In the genomic region with DNA sequence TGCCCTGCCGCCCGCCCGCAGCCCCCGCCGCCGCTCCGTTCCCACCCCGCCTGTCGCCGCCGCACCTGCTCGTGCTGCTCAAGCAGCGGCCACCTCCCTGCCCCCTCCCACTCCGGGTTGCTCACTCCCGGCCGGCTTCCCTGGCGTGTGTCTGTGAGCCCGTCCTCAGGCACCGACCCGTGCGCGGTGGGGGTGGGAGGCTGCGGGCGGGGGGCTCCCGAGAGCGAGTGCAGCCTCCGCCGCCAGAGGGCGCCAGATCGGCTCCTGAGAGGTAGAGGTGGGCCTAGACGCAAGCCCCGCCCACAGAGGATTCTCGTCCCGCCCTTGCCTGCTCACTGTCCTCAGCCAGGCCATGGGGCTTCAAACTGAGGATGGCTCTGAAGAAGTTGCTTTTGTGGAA, we compare ENCODE assay signal across 9 mouse cellular contexts. TPM values are rescaled to one million over a fixed set of nuclear protein-coding genes. Genes with fewer than 3 reads are reported as not detected.
DNase-seq lines count a peak whose midpoint lies in the region; ATAC-seq and TF ChIP-seq lines count a peak whose summit lies in the region.
"Had no signal": no experiment of that assay in that cellular context is flagged by ENCODE, and none has a peak within 500 bp of the region (broad histone marks: within the 10 kb centered on the region; RNA-seq: fewer than 3 reads in every experiment).

A gene (minus strand): TSS at position 202 of the 400 bp plus-strand sequence.

- peak; percentile 34 for DNase-seq in G1E (ENCODE audit: low spot score)
- DNase-seq in cerebellum, adult 11 months: peak; percentile 87
- DNase-seq in heart, postnatal 14 days: peak; percentile 80 to 87
- DNase-seq in layer of hippocampus, adult 2 months (ENCODE audit: low spot score in 2 of 2): peak; percentile 82 to 86
- DNase-seq in ovary, postnatal 36 days (ENCODE audit: low spot score): peak; percentile 73
- DNase-seq in thymus, postnatal 14 days: peak; percentile 83

- H3K4me1 ChIP-seq in G1E (ENCODE audit: insufficient read depth, low read depth, low read length): no peaks in the 10 kb centered on the region
- peaks cover 64% of the 10 kb centered on the region for H3K4me1 ChIP-seq in forebrain, embryonic 15.5 days
- peaks cover 3% of the 10 kb centered on the region; the same call in 1 of the 2 replicates for H3K4me1 ChIP-seq in lung, embryonic 15.5 days

- no peak within 1 kb of the TSS for H3K4me3 ChIP-seq in G1E (ENCODE audit: low read depth, low read length)
- H3K4me3 ChIP-seq in forebrain, embryonic 15.5 days: peak within 1 kb of the TSS; percentile 57
- peak within 1 kb of the TSS; percentile 56 for H3K4me3 ChIP-seq in layer of hippocampus, adult 2 months
- peak within 1 kb of the TSS; percentile 42 for H3K4me3 ChIP-seq in lung, embryonic 15.5 days

- TF ChIP-seq CTCF in G1E (IDR thresholded peaks at IDR 0.05; ENCODE audit: low read depth, low read length): no peak
- TF ChIP-seq CTCF in layer of hippocampus, adult 2 months (conservative IDR thresholded peaks at IDR 0.05): peak; percentile 98

- intact Hi-C loops in heart, postnatal 14 days (cut with DNase I): no loop called here

- peak within 1 kb of the TSS; percentile 74 for H3K4me2 ChIP-seq in forebrain, embryonic 15.5 days (replicated peaks)
- H3K4me2 ChIP-seq in lung, embryonic 15.5 days: peak within 1 kb of the TSS; percentile 67

- 0 out of 2 replicates have a peak within 1 kb of the TSS, but pooled peaks have one; percentile 21 for H3K27ac ChIP-seq in forebrain, embryonic 15.5 days (replicated peaks)
- peak within 1 kb of the TSS; percentile 91 for H3K27ac ChIP-seq in layer of hippocampus, adult 2 months
- H3K27ac ChIP-seq in lung, embryonic 15.5 days: no peak within 1 kb of the TSS

- ATAC-seq in G1E (ENCODE audit: extremely low read depth, insufficient number of reproducible peaks, low FRiP score, poor library complexity, severe bottlenecking): no peak
- ATAC-seq in forebrain, embryonic 15.5 days (replicated peaks): peak; percentile 62
- peak; percentile 56; the same call in 1 of the 2 replicates for ATAC-seq in lung, embryonic 15.5 days (ENCODE audit: borderline replicate concordance, extremely low read depth, low FRiP score, low TSS enrichment)

- H3K27me3 ChIP-seq in G1E (ENCODE audit: insufficient read depth, low read length): peaks cover 15% of the 10 kb centered on the region; the same call in 1 of the 2 replicates
- H3K27me3 ChIP-seq in forebrain, embryonic 15.5 days: no peaks in the 10 kb centered on the region
- peaks cover 45% of the 10 kb centered on the region for H3K27me3 ChIP-seq in lung, embryonic 15.5 days

- no peaks in the 10 kb centered on the region for H3K9me3 ChIP-seq in G1E (replicated peaks)
- H3K9me3 ChIP-seq in forebrain, embryonic 15.5 days: no peaks in the 10 kb centered on the region
- H3K9me3 ChIP-seq in lung, embryonic 15.5 days: no peaks in the 10 kb centered on the region

- H3K9ac ChIP-seq in forebrain, embryonic 15.5 days (replicated peaks): peak within 1 kb of the TSS; percentile 79
- no peak within 1 kb of the TSS for H3K9ac ChIP-seq in lung, embryonic 15.5 days

- WGBS in forebrain, embryonic 15.5 days: 0% methylated on average over 34 of the region's 34 CpGs
- under 1% methylated on average over 34 of the region's 34 CpGs for WGBS in lung, embryonic 15.5 days

- no peaks in the 10 kb centered on the region for H3K36me3 ChIP-seq in G1E (replicated peaks)
- H3K36me3 ChIP-seq in forebrain, embryonic 15.5 days: no peaks in the 10 kb centered on the region
- H3K36me3 ChIP-seq in lung, embryonic 15.5 days: no peaks in the 10 kb centered on the region

RNA-seq across cellular contexts. Expression of the gene that starts here (rescaled TPM):
- total RNA-seq in G1E (2014; fragmentation: Nextera tagmentation) (not detected in 2 replicates), G1E (2017) (0.23 TPM in 1 of 2 replicates, not detected in the other)
- not detected in 2 replicates for polyA plus RNA-seq in G1E (2012)
- polyA plus RNA-seq in forebrain, embryonic 15.5 days (2015; fragmentation: Nextera tagmentation; extraction: Ambion mirVana): 4.8 and 5.2 TPM in 2 replicates
- 10 to 100 TPM; 82.8 to 85.0 TPM for total RNA-seq in heart, postnatal 14 days (2021)
- 10 to 100 TPM; 34.2 to 37.4 TPM for total RNA-seq in layer of hippocampus, adult 2 months (2021)
- 0.30 and 0.52 TPM in 2 replicates for polyA plus RNA-seq in lung, embryonic 15.5 days (2015; fragmentation: Nextera tagmentation; extraction: Ambion mirVana)
- total RNA-seq: neutrophil, adult 5-6 weeks had no signal

Comparison
In these comparisons a context has a peak if more than half of its experiments do, and no peak if none do; other contexts are left out.
1. RNA of the gene that starts here (total RNA-seq): 82.8 to 85.0 TPM in heart, postnatal 14 days and 34.2 to 37.4 TPM in layer of hippocampus, adult 2 months; 0.23 TPM in G1E; every median in the first group is over 10 times any median in the second.
2. Peak in DNase-seq in G1E; RNA of the gene not detected or under 1 TPM.
3. Peak in ATAC-seq, H3K4me3 ChIP-seq and H3K4me2 ChIP-seq in lung, embryonic 15.5 days; RNA of the gene not detected or under 1 TPM.
4. DNase-seq: peak in every context shown above with its lines; median percentile 87 in cerebellum, adult 11 months; 84 in layer of hippocampus, adult 2 months; 84 in heart, postnatal 14 days; 83 in thymus, postnatal 14 days; 73 in ovary, postnatal 36 days; 34 in G1E.